Mouse (Mus musculus) embryonic facial prominence, embryonic 10.5 days (tissue): ENCODE data around the gene 4930412O13Rik. TPM values are rescaled to one million over a fixed set of nuclear protein-coding genes. Genes with fewer than 3 reads are reported as not detected.

Experiments
- DNase-seq: peaks from one replicate; pipeline ENCODE4 v3.0.0-alpha.2; 2017; ENCODE audit warnings: low spot score
- H3K27ac ChIP-seq: fragments of 300-500 bp; sonication (generic); replicated peaks from 2 replicates; pipeline ENCODE4 v1.5.1; 2016; ENCODE audit warnings: mild to moderate bottlenecking
- H3K27me3 ChIP-seq: fragments of 300-500 bp; sonication (generic); replicated peaks from 2 replicates; pipeline ENCODE4 v1.6.1; 2016; ENCODE audit warnings: low read depth, mild to moderate bottlenecking; ENCODE audit not compliant: poor library complexity, severe bottlenecking
- H3K36me3 ChIP-seq: fragments of 300-500 bp; sonication (generic); replicated peaks from 2 replicates; pipeline ENCODE4 v1.6.1; 2016; ENCODE audit warnings: mild to moderate bottlenecking, moderate library complexity
- H3K4me1 ChIP-seq: fragments of 300-500 bp; sonication (generic); 2 replicates; pipeline ENCODE4 v1.6.1; 2016
- H3K4me3 ChIP-seq: fragments of 300-500 bp; sonication (generic); 2 replicates; pipeline ENCODE4 v1.5.1; 2016; ENCODE audit warnings: mild to moderate bottlenecking, moderate library complexity
- H3K9me3 ChIP-seq: fragments of 300-500 bp; sonication (generic); 2 replicates; pipeline ENCODE4 v1.6.1; 2016; ENCODE audit warnings: mild to moderate bottlenecking
- whole genome bisulfite sequencing: fragments of 180-500 bp; shearing (Covaris S2); methylation state at CpG from one replicate; pipeline ENCODE4 v1.1.7; 2016; 5-methylcytosine and 5-hydroxymethylcytosine counted together
- polyA plus RNA-seq: library from polyadenylated mRNA; unstranded; fragments of >200 nt; fragmentation: Nextera tagmentation; extraction: Ambion mirVana; gene quantifications from 2 replicates; pipeline ENCODE4 v1.2.1, GENCODE M21; 2016

The 4930412O13Rik gene
- polyA plus RNA-seq, 1 experiment from 2014 or later, result 2.3 TPM

DNA sequence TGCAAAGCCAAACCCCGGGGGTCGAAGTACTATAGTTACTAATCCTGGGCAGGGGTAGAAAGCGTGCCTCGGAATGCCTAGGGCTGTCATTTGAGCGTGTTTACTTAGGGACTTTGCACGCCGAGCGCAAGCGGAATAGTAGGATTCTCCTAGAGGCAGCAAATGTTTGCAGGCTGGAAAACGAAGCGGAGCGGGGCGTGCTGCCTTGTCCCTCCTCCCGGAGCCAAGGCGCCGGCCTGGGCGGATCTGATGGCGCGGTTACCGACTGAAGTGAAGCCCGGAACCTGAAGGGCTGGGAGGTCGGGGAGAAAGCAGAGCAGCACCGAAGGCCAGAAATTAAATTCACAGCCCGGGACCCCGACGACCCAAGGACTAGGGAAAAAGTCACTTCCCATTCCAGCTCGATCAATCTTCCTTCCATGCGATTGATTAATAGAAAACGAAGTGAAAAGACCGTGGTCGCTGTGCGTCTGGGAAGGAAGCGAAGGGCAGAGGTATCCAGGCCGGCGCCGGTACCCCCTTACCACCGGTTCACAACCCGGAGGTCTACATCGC is 1.4 kb downstream of the 4930412O13Rik start:
- no peaks in the 10 kb centered on the region for H3K9me3 ChIP-seq
- H3K4me1 ChIP-seq, result peaks cover 67% of the 10 kb centered on the region
- peak overlapping the region; percentile 86 for H3K27ac ChIP-seq
- H3K27me3 ChIP-seq, result peaks cover 92% of the 10 kb centered on the region
- H3K36me3 ChIP-seq, result no peaks in the 10 kb centered on the region
- WGBS, result under 1% methylated on average over 39 of the region's 39 CpGs
- DNase-seq, result peak; percentile 69
- peak overlapping the region; percentile 63 for H3K4me3 ChIP-seq

DNA sequence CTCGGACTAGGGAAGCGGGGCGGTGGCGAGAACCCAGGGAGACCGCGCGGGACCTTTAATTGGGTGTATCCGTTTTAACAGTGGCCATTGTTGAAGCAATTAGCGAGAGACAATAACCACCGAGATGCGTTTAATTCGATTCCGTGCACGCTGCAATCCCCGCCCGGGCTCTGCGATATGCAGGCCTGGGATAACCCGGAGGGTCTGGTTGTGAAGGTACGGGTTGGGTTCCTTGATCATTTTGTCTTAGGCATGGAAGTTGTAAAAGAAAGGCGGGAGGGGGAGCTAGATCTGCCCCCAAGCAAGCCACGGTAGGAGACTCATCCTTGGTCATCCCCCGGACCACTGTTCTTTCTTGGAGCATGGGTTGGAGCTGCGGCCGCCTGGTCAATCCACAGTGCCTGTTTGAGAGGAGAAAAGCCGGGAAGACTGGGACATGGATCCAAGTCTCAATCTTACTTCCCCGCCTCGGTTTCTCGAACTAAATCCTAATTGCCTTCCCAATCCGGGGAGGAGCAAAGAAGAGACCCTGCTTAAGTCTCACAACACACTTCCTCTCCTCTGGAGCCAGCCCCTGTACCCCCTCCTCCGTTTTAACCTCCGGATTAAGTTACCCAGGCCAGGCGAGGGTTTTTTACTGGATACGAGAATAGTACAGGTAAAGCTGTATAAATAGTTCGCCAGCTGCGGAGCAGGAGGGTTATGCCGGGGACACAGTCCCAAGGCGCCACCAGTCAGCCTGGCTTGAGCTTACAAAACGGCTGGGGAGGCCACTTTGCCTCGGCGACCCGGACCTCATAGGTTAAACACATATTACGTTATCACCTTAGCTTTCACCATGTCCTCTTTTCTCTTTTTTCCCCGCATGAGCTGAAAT is 2.1 kb downstream of the 4930412O13Rik start:
- DNase-seq, result peak; percentile 69
- under 1% methylated on average over 43 of the region's 43 CpGs for WGBS
- H3K4me1 ChIP-seq, result peaks cover 67% of the 10 kb centered on the region
- H3K9me3 ChIP-seq, result no peaks in the 10 kb centered on the region
- H3K27ac ChIP-seq, result peak overlapping the region; percentile 86
- peak overlapping the region; percentile 63 for H3K4me3 ChIP-seq
- peaks cover 92% of the 10 kb centered on the region for H3K27me3 ChIP-seq
- no peaks in the 10 kb centered on the region for H3K36me3 ChIP-seq

DNA sequence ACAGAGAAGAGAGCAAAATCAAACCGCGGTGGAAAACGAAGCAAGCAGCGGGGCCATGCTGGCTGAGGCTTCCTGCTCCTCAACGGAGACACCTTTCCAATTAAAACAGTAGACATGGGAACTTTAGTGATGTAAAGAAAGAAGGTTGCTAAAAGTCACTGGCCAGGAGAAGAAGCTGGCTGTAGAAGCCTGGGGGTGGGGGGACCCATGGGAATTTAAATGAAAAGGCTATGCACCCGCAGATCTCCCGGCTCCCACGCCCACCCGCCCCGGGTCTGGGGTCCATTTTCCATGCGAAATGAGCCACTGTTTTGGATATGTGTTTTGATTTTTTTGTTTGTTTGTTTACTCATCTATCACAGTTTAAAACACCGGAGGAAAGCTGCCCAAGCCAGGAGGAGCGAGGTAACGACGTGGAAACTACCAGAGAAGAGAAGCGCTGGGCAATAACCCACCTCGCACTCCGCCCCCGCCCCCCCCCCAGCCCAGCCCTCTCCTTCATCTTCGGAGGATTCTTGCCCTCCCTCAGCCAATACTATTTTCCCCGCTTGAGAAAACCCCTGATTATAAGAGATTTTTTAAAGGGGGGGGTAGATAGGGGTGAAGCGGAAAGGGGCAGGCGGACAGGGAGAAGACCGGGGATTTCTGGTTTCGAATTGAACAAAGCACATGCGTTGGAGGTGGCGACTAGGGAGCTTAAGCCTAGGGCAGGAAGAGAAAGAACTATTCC is 2.9 kb downstream of the 4930412O13Rik start:
- Histone ChIP-seq H3K27ac (peak overlapping the region; percentile 86; the same call in 1 of the 2 replicates), H3K9me3 (no peaks in the 10 kb centered on the region), H3K27me3 (peaks cover 95% of the 10 kb centered on the region), H3K36me3 (no peaks in the 10 kb centered on the region), H3K4me3 (peak overlapping the region; percentile 63), H3K4me1 (peaks cover 63% of the 10 kb centered on the region)
- WGBS, result under 1% methylated on average over 27 of the region's 27 CpGs
- DNase-seq, result peak; percentile 47

DNA sequence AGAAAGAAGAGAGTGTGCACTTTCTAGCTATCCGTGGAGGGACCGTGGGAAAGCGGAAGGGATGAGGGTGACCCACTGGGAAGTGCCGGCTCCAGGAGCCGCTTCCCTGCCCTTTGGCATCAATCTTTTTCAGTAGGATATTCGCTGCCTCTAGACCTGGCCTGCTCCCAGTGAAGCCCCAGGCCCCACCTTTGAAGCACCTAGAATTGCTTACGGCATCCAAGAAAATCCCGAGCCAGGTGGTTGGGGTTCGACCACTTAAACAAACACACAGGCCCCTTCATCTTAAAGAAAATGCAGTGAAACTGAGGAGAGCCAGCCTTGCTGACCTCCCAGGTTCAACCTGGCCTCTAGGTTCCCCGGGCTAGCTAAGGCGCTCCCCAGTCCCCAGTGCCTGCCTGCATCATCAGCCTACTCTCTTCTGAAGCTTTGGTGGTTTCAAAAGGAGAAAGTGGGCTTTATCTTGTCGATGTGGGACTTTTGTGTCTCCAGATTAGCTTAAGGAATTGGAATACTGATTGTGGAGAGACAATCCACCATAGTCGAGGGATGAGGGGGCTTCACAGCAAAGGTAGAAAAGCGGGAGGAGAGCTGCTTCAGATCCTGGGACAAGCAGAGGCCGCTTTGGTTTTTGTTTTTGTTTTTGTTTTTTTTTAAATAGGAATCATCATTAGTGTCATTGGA is 3.6 kb downstream of the 4930412O13Rik start:
- Histone ChIP-seq H3K27ac (no peak overlapping the region), H3K4me3 (peak overlapping the region; percentile 63), H3K36me3 (no peaks in the 10 kb centered on the region), H3K4me1 (peaks cover 68% of the 10 kb centered on the region), H3K9me3 (no peaks in the 10 kb centered on the region), H3K27me3 (peaks cover 100% of the 10 kb centered on the region)
- peak; percentile 53 for DNase-seq
- WGBS, result 2% methylated on average over 15 of the region's 15 CpGs

DNA sequence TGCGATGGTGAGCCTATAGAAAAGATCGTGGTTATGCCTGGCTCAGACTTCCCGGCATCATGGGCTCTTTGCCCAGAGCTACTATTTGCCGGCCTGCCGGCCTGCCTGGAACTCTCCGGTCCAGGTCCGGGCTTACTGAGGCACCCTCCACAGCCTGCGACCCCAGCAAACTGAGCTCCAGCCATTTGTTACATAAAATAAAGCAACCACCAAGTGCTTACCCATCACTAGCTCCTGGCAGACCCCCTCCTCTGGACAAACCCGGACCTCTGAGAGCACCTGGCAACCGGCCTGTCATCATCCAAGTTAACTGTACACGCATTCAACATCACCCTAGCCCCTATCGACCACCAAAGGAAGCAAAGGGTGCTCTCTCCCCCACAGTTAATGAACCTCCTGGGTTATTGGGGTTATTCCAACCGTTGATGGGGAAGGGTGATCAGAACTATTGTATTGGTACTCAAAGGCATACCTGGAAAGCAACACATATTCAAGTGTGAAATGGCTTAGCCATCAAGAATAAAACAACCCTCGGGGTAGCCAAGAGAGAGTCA is 4.2 kb downstream of the 4930412O13Rik start:
- H3K27ac ChIP-seq, result no peak overlapping the region
- H3K27me3 ChIP-seq, result peaks cover 100% of the 10 kb centered on the region
- WGBS, result 2% methylated on average over 14 of the region's 14 CpGs

DNA sequence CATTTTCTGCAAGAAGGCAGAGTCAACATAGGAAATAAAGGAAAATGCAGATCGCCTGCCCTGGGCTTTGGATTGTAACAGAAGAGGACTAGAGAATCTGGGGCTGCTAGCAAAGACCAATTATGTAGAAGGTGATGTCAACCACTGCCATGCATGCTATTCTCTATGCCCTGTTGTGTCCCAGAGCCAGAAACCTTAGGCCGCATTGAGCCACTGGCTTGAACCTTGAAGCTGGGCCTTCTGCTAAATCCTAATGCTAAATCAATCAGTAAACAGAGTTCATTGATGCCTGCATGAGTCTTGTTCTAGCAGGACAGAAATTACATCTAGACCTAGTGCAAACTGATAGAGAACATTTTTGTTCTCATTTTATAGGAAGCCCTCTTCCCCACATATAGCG is 5.0 kb downstream of the 4930412O13Rik start:
- H3K27me3 ChIP-seq, result peaks cover 100% of the 10 kb centered on the region
- no peak overlapping the region for H3K27ac ChIP-seq
- H3K4me3 ChIP-seq, result no peak overlapping the region
- WGBS, result 10% methylated on average over 3 of the region's 3 CpGs
- H3K36me3 ChIP-seq, result no peaks in the 10 kb centered on the region
- H3K4me1 ChIP-seq, result peaks cover 57% of the 10 kb centered on the region
- peak; percentile 20 for DNase-seq
- no peaks in the 10 kb centered on the region for H3K9me3 ChIP-seq

More for the DNA sequence above, 4.2 kb downstream of the 4930412O13Rik start:
- peak; percentile 43 for DNase-seq
- Histone ChIP-seq H3K4me1 (peaks cover 64% of the 10 kb centered on the region), H3K9me3 (no peaks in the 10 kb centered on the region), H3K4me3 (0 out of 2 replicates have a peak overlapping the region, but pooled peaks have one; percentile 11), H3K36me3 (no peaks in the 10 kb centered on the region)

DNA sequence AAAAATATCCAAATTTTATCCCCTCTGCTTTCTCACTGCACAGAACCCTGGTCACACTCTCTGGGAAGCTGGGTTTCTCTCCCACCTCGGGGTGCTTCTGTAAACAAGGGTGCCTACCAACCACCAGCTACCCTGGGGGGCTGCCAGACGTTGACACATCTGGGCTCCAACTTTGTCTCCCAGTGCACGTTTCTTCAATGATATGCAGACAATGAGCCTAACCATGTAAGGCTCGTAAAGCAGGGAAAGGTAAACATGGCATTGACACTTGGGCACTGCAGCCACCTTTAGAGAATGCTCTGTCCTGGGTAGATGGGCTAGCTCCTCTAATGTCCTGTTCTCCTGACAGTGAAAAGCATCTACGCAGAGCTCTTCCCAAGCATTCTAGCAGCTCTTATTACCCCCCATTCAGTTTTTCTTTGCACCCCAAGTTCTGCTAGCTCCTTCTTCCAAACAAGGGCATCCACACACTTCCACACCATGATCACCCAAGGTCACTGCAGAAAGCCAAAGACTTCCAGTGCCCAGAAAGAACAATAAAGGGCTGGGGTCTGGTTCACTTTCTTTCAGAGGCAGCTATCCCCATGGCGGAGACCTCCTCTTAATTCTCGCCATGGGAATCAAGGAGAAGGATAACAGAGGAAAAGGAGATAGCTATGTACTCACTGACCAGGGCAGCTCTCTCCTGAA is 6.0 kb downstream of the 4930412O13Rik start:
- Histone ChIP-seq H3K27me3 (peaks cover 98% of the 10 kb centered on the region), H3K4me3 (peak overlapping the region; percentile 30), H3K4me1 (peaks cover 46% of the 10 kb centered on the region), H3K36me3 (no peaks in the 10 kb centered on the region), H3K27ac (no peak overlapping the region), H3K9me3 (no peaks in the 10 kb centered on the region)
- WGBS, result 3% methylated on average over 7 of the region's 7 CpGs
- peak; percentile 29 for DNase-seq

DNA sequence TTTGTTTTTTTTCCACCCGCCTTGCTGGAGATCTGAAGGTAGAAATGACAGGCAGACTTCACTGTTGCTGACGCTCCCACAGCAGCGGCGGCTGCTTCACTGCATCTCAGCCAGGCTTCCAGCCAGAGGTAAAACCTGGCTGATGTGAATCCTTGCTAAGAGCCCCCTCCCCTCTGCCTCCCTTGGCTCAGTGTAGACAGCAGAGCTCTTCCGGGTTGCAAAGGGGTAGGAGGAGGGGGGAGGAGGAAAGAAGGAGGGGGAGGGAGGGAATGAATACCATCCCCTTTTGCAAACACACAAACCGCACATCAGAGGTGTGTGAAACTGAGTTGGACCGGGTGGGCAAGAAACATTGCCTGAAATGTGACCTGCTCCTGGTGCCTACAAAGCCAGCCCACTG is 6.6 kb downstream of the 4930412O13Rik start:
- Histone ChIP-seq H3K4me3 (peak overlapping the region; percentile 30), H3K9me3 (no peaks in the 10 kb centered on the region), H3K27me3 (peaks cover 98% of the 10 kb centered on the region), H3K4me1 (peaks cover 41% of the 10 kb centered on the region), H3K27ac (no peak overlapping the region), H3K36me3 (no peaks in the 10 kb centered on the region)
- DNase-seq, result peak; percentile 49
- WGBS, result 3% methylated on average over 7 of the region's 7 CpGs

DNA sequence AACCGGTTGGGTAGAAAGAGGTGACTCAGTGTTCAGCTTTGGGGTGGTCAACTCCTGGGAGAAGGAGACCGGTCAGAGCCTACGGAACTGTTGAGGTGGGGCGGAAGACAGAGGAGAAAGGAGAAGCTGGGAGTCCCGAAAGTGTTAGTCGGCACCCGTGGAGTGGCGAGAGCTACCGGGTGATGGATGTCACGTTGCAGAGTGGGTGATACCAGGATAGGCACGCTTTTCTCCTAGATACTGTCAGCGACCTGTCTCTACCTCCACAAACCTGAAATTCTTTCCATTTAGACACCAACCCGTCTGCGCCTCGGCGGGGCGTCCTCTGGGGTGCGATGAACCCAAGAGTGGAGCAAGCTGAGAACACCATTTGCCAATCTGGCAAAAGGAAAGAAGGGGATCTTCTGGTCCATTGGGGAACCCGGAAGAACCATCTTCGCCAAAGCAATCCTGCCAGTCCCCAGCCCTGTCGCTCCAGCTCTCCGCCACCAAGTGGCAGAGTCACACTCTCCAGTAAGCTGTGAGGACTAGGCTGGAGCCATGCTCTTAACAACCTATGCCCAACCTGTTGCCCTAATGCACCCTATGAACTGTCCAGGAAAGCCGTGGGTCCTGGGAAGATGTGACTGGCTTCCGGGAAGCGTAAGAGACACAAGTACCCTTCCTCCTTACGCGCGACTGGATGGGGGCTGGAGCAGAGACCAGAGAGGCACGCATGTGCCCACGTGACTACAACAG is 8.0 kb downstream of the 4930412O13Rik start, which contains the start of gene 9230102O04Rik:
9230102O04Rik (minus strand) TSS at position 628 of the 738 bp plus-strand sequence.
- DNase-seq, result peak; percentile 74
- H3K4me1 ChIP-seq, result peaks cover 27% of the 10 kb centered on the region
- no peak within 1 kb of the TSS for H3K27ac ChIP-seq
- H3K4me3 ChIP-seq, result peak within 1 kb of the TSS; percentile 46
- H3K9me3 ChIP-seq, result no peaks in the 10 kb centered on the region
- WGBS, result under 1% methylated on average over 30 of the region's 30 CpGs
- H3K36me3 ChIP-seq, result no peaks in the 10 kb centered on the region
- peaks cover 98% of the 10 kb centered on the region for H3K27me3 ChIP-seq

DNA sequence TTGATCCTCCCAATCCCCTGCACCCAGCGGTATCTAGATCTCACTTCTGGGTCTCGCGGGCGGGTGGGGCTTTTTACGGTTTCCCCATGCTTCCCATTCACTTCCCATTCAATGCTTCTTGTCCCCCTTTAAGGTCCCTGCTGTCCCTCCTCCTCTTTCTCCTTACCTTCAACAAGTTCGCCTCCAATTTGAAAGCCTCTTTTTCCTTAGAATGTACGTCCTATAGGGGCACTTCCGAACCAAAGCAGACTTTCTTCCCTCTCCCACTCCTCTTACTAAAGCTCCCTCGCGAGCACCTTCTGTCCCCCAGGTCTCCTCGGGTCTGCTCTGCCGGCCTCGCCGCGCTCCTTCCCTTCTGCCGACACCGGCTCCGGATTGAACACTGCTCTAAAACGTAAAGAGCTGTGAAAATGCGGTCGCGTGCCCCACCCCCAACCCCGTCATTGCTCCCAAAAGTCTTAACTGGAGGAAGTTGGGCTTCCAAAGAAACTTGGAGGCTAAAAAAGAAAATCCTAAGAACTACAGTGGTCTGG is 8.7 kb downstream of the 4930412O13Rik start, which contains the start of gene Gata3:
Gata3 (minus strand) TSS at position 384 of the 533 bp plus-strand sequence.
- H3K4me3 ChIP-seq, result peak within 1 kb of the TSS; percentile 46
- H3K27me3 ChIP-seq, result peaks cover 98% of the 10 kb centered on the region
- no peaks in the 10 kb centered on the region for H3K36me3 ChIP-seq
- WGBS, result under 1% methylated on average over 23 of the region's 23 CpGs
- no peak within 1 kb of the TSS for H3K27ac ChIP-seq
- peaks cover 21% of the 10 kb centered on the region for H3K4me1 ChIP-seq
- DNase-seq, result peak; percentile 42
- no peaks in the 10 kb centered on the region for H3K9me3 ChIP-seq
